Mouse (Mus musculus) testis, adult 2 months (tissue): ENCODE measurements around the gene Ankrd1.

Experiments used
- CTCF ChIP-seq: fragments of 200-500 bp; IDR thresholded peaks from 2 replicates; pipeline ENCODE4 v1.5.1; 2012; ENCODE audit warnings: low read depth, mild to moderate bottlenecking, inconsistent platforms, low read length, moderate library complexity; ENCODE audit not compliant: control insufficient read depth, insufficient read depth, insufficient replicate concordance
- POLR2A ChIP-seq: fragments of 200-500 bp; IDR thresholded peaks from 2 replicates; pipeline ENCODE4 v1.6.1; 2012; ENCODE audit warnings: low read depth, mild to moderate bottlenecking, inconsistent platforms, low read length, moderate library complexity; ENCODE audit not compliant: control insufficient read depth

GRCm38 (mm10) chr19:36097194-36097593 lies 22.7 kb downstream of the Ankrd1 start:
- TF ChIP-seq CTCF: no peak
- TF ChIP-seq POLR2A: no peak
